Mouse (Mus musculus): ENCODE results near the gene Gprc5d.

The Gprc5d gene

GRCm38 (mm10) chr6:135136439-135137161 lies 18.5 kb upstream of the Gprc5d start:
- WGBS: 55% methylated on average over 11 of the region's 11 CpGs

DNA sequence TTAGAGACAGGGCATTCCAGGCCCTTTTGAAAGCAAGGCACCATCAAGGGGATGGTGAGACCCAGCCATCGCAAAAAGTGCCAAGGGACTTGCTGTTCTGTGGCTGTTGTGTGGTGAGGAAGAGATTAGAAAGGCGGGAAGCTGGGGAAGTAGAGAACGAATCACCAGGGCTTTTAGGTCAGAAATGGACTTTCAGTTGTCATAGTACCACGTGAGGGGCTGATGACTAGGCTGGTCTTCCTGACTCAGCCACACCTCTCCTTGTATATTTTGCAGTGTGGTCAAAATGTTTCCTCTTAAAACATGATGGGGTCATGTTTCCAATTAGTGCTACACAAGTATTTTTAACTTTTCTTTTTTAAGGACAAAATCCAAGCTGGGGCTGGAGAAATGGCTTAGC lies 17.7 kb upstream of the Gprc5d start:
- WGBS: 78% methylated on average over 4 of the region's 4 CpGs

- 61% methylated on average over 9 of the region's 9 CpGs for WGBS
Observed at GRCm38 (mm10) chr6:135133486-135133885, 15.4 kb upstream of the Gprc5d start.

DNA sequence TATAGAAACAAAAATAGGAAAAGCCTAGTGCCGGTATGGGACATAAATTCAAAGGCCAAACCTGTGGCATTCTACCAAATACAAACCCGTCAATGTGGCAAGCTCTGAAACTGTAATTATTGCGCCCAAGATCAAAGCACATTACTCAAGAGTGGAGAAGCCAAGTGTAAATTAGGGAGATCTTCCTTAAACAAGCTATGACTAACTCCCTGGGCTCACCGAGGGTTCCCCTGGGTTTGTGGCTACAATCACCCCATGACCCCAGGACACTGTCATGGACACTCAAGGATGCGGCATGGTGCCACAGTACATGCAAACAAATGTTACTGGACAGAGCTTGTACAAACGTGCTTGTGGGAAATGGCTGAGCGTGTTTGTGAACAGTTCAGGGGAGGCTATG lies 15.0 kb upstream of the Gprc5d start:
- WGBS: 69% methylated on average over 7 of the region's 7 CpGs

GRCm38 (mm10) chr6:135124755-135125380 lies 6.8 kb upstream of the Gprc5d start:
- 43% methylated on average over 5 of the region's 5 CpGs for WGBS

DNA sequence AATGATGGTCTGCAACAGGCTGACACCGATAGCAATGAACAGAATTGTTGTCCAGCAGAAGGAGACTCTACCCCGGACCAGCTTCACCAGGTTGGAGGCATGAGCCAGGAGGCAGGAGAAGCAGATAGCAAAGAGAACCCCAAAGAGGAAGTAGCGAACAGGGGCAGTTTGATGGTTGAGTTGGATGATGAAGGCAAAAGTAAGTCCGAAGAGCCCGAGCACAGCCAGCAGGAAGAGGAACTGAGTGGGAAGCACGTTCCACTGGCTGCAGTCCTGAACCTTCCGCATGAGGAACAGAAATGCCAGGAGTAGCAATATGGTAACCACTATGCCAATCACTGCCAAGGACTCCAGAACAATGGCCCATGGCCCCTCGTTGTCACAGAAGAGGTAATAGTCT lies 1.6 kb downstream of the Gprc5d start:
- 91% methylated on average over 8 of the region's 8 CpGs for WGBS

GRCm38 (mm10) chr6:135113114-135113436 lies 5.0 kb downstream of the Gprc5d start:
- 49% methylated on average over 6 of the region's 6 CpGs for WGBS

DNA sequence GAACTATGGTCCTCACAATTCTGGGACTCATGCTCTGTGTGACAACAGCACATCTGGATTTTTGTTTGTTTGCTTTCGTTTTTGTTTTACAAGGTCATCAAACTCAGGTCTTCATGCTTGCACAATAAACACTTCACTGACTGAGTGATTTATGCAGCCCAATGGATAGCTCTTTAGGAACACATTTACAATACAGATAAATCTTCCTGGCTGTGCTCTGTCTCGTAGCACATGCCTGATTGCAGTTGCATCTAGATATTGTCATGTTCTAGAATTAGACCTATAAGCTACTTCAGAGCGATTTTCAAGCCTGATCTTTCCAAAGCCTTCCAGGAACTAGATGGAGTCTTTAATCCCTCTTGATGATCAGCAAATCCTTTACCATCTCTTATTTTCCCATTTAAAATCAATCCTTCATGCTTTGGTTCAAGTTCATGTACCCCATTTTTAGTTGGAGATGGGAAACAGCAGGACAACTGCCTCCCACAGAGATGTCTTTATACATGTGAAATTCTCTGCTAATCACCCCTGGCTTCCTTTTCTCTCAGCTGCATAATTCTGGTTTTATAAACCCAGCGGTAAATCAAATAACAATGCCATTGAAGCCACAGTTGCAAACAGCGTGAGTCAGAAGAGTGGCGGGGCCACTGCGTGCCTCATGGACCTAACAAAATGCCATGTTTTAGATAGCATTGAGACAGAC lies 5.5 kb downstream of the Gprc5d start:
- WGBS: 49% methylated on average over 7 of the region's 7 CpGs

DNA sequence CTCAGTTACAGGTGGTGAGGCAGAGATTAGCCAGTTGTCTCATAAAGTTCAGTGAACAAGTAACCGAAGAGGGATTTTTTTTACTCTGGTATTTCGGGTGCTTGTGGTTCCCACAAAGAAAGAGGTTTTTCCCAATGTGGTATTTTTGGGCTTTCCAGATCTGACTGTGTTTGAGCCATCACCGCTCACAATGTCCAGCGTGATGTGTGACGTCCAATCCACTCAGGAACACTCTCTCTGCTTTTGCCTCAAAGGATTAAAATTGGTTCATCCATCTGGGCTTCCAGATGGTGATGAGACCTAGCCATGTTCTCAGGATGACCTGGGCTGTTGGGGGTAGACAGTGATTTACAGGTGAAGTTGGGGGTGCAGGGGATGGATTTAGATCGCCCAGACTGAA lies 11.1 kb downstream of the Gprc5d start:
- 68% methylated on average over 6 of the region's 6 CpGs for WGBS

DNA sequence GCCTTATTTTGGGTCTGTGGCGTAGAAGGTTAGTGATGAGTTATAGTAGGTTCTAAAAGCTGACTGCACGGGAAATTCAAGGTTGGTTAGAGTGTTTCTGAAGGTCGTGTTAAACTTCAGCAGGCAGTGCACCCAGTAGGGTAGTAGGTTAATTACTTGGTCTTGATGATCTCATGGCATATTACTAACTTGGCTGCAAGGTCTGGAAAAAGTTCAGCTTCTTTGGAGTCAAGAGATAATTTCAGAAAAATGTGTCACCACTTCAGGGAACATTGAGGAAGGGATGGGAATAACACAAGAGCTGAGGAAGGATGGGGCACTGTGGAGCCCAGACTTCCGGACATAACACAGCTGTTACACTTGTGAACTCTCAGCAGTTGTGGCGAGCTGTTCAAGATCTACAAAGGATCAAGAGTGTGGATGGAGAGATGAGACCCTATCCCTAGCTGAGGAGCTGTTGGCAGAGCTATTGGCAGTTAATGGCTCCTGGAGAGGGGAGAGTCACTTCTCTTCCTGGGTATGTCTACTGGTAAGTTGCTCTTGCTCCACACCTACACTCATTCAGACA lies 15.3 kb downstream of the Gprc5d start:
- WGBS: 77% methylated on average over 5 of the region's 5 CpGs

DNA sequence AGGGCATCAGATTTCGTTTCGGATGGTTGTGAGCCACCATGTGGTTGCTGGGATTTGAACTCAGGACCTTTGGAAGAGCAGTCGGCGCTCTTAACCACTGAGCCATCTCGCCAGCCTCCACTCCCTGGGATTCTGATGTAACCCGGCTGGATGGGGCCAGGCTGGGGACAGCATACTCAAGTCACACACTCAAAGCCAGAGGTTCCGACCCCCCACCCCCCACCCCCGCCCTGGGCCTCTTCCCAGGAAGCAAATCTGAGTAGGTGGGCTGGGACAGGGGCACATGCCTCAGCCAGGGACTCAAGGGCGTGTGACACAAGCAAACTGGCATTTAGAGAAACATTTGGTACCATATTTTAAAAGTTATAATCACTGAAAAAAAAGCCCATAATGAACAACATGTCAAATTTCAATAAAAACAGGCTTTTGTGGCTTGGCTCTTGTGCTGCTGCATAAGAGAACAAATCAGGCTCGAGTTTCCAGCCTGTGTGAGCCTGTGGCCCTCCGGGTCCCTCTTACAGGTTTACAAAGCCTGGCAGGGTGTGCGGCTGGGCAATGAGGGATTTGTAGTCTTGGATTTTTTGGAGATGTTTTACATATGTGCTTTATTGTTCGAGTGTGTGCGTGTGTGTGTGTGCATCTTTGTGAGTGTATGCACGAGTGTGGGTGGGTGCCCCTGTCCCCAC lies 17.2 kb downstream of the Gprc5d start:
- WGBS: 81% methylated on average over 15 of the region's 15 CpGs

DNA sequence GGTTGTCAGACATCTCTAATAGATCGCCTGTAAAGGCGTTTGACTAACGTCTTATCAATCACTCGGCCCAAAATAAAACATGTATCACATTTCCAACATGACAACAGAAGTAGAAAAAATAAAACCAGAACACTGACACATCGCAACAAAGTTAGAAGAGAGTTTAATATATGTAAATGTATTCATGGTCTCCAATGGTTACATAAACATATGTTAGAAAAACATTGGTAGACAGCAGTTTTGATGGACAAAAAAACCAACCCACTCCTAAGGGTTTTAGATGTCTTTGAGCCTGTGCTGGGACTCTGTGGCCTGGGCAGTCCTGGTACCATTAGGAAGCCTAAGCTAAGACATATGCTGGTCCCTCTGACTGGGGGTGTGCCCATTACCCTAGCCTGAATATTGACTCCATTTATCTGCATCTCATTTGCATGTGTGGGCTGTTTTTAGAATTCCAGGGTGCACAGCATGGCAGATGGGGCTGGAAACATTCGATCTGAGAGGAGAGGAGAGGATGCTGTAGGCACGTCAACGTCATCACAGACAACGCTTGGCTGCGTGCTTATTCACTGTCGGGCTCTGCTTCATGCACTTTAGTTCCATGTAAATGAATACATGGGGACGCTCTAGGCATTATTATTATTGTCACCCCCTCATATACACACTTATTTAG lies 25.1 kb downstream of the Gprc5d start:
- 56% methylated on average over 12 of the region's 12 CpGs for WGBS

DNA sequence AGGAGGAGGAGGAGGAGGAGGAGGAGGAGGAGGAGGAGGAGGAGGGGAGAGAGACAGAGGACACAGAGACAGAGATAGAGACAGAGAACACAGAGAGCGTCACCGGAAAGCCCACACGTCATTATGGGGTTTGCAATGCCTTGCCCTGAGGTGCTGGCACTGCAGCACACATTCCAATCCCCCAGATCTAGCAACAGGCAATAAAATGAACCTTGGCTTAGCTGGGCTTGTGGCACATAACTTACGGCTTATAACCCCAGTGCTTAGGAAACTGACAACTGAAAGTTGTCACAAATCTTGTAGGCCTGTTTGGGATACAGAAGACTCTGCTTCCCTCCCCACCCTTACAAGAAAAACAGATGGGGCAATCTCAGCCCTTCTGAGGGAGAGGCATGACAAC lies 27.4 kb downstream of the Gprc5d start:
- 75% methylated on average over 4 of the region's 4 CpGs for WGBS

DNA sequence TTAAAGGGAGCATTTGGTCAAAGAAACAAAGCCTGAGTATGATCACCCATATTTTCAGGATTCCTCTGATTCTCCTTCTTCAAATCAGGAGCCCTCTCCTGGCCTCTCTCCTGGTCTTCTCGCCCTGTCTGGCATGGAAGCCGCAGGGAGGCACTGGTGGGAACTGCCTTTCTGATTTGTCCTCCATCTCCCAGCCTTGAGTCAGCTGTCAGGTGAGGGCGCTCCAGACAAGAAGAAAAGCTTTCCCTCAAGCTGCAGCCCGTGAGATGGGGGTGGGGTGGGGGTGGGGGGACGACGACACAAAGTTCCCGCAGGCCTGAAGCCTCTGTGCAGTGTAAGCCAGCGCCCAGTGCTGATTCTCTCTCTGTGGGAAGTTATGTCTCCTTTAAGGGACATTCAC lies 28.3 kb downstream of the Gprc5d start:
- 30% methylated on average over 8 of the region's 8 CpGs for WGBS

DNA sequence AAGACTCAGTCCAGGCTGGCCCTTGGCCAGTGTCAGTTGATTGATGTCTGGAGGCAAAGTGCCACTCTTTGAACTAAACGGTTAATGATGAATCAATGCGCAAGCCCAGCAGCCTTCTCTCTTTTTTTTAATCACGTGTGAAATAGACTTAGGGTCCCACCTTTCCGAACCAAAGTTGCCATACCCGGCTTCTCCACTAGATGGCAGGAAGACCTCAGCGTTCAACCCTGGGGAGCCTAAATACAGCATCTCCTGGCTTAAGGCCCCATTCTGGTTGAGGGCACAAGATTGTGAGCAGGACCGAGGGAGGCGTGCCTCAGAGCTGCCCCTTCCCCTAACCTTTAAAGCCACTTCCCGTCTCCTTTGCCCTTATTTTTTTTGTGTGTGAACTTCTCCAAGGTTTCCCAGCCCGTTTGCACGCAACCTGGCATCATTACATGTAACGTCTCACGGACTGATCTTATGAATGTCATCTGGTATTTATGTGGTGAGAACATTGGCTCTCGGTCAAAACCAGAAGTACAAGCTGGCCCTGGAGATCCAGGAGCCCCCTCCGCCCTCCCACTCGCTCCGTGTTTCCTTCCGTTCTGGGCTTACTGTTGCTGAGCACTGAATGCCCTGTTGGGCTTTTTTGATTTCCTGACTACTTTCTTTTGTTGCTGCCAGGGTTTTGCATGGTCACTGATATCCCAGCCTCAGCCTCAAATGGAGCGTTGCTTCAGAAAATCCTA lies 30.2 kb downstream of the Gprc5d start:
- 9% methylated on average over 19 of the region's 19 CpGs for WGBS

DNA sequence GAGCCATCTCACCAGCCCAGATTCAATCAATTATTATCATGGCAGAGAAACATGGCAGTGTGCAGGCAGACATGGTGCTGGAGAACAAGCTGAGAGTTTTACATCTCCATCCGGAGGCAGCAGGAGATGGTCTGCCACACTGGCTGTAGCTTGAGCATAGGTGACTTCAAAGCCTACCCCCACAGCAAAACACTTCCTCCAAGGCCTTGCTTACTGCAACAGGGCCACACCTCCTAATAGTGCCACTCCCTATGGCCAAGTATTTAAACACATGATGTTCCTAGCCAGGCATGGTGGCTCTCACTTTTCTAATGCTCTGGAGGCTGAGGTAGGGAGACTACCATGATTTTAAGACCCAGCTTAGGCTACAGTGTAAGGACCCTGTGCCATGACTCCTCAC lies 32.4 kb downstream of the Gprc5d start:
- WGBS: 92% methylated on average over 1 of the region's 1 CpGs

DNA sequence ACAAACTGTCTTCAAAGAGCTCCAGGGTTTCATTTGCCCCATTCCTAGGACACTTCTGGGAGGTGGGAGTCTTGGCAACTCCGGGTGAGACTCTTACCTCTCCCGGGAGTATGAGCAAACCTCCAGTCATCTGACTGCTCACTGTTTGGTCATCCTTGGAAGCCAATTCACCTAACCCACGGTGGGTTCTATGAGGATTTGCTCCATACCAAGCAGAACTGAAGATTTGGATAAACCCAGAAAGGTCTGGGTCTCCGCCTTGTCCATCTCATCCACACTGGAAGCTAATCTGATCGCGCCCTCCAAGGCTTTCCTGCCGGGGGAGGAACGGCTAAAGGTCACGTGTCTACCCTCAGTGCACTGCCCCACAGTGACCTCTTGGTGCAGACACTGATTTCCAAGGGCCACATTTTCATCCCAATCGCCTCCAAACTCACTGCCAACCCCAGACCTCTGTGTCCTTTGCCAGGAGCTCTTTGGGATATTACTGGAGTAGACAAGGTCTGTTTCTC lies 34.0 kb downstream of the Gprc5d start:
- whole genome bisulfite sequencing: 83% methylated on average over 10 of the region's 10 CpGs

DNA sequence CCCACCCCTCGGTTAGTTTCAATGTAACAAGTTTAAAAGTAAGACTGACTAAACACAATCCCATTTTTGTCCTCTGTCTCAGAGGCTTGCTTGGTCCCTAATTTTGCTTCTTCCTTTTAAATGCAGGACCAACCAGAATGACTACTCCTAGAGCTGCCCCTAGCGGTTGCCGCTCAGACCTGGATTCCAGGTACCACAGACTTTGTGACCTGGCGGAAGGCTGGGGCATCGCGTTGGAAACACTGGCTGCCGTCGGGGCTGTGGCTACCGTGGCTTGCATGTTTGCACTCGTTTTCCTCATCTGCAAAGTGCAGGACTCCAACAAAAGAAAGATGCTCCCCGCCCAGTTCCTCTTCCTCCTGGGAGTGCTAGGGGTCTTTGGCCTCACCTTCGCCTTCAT lies 39.7 kb downstream of the Gprc5d start:
- WGBS: 57% methylated on average over 12 of the region's 12 CpGs

GRCm38 (mm10) chr6:135076202-135076601 lies 41.9 kb downstream of the Gprc5d start:
- WGBS: 84% methylated on average over 3 of the region's 3 CpGs

DNA sequence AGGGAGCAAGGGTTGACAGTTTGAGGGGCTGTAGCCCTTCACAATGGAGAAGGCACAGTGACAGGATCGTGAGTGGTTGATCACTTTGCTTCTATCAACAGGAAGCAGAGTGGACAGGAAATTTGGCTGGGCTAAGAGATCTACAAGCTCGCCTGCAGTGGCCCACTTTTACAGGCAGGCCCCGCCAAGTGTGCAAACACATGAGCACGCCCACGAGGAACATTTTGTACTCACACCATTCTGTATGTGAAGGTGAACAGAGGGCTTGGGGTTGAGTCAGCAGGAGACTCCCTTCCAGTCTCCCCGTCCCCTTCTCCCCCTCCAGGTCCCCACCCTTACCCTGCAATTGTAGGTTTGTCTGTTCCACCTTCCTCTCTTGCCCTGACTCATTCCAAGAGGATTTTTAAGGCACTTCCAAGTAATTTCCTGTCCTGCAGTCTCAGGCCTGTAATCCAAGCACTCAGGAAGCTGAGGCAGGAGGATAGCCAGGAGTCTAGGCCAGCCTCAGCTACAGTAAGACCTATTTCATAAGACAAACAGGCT lies 43.6 kb downstream of the Gprc5d start:
- WGBS: 63% methylated on average over 6 of the region's 6 CpGs
